Mouse (Mus musculus) hindbrain, postnatal 0 days (tissue): ENCODE data around the gene Popdc3. TPM values are rescaled to one million over a fixed set of nuclear protein-coding genes. Genes with fewer than 3 reads are reported as not detected.

Experiments
- ATAC-seq: fragments of 200-750 bp; cut with Nextera tagmentation; 2 replicates; pipeline ENCODE4 v1.8.0; 2017; ENCODE audit warnings: mild to moderate bottlenecking, moderate TSS enrichment, moderate library complexity
- DNase-seq: peaks from one replicate; pipeline ENCODE4 v3.0.0-alpha.2; 2015; ENCODE audit warnings: low spot score
- H3K27ac ChIP-seq: fragments of 300-500 bp; sonication (generic); 2 replicates; pipeline ENCODE4 v1.5.1; 2014; ENCODE audit warnings: mild to moderate bottlenecking
- H3K27me3 ChIP-seq: fragments of 300-500 bp; sonication (generic); 2 replicates; pipeline ENCODE4 v1.6.1; 2014; ENCODE audit warnings: low read length, mixed read lengths; ENCODE audit not compliant: insufficient read depth
- H3K36me3 ChIP-seq: fragments of 300-500 bp; sonication (generic); 2 replicates; pipeline ENCODE4 v1.6.1; 2014; ENCODE audit warnings: low read length, mixed read lengths; ENCODE audit not compliant: insufficient read depth
- H3K4me1 ChIP-seq: fragments of 300-500 bp; sonication (generic); 2 replicates; pipeline ENCODE4 v1.6.1; 2014; ENCODE audit warnings: antibody characterized with exemption, low read length, mixed read lengths; ENCODE audit not compliant: insufficient read depth
- H3K4me2 ChIP-seq: fragments of 300-500 bp; sonication (generic); 2 replicates; pipeline ENCODE4 v1.6.1; 2014; ENCODE audit warnings: low read depth, mild to moderate bottlenecking, low read length, moderate library complexity, mixed read lengths
- H3K4me3 ChIP-seq: fragments of 300-500 bp; sonication (generic); 2 replicates; pipeline ENCODE4 v1.5.1; 2014; ENCODE audit warnings: low read length
- H3K9ac ChIP-seq: fragments of 300-500 bp; sonication (generic); replicated peaks from 2 replicates; pipeline ENCODE4 v1.6.1; 2014; ENCODE audit warnings: mild to moderate bottlenecking, low read length, moderate library complexity, mixed read lengths
- H3K9me3 ChIP-seq: fragments of 300-500 bp; sonication (generic); 2 replicates; pipeline ENCODE4 v1.6.1; 2016; ENCODE audit warnings: low read length, mixed read lengths
- CTCF ChIP-seq: IDR thresholded peaks from 2 replicates; pipeline ENCODE4 v1.5.1; 2016; ENCODE audit warnings: antibody characterized with exemption, control low read depth, low read depth
- WGBS: fragments of 180-500 bp; shearing (Covaris S2); extraction: QIAGEN DNeasy Blood & Tissue Kit; methylation state at CpG from one replicate; pipeline ENCODE4 v1.1.7; 2014; 5-methylcytosine and 5-hydroxymethylcytosine counted together
- polyA plus RNA-seq: library from polyadenylated mRNA; unstranded; fragments of >200 nt; fragmentation: Nextera tagmentation; extraction: Ambion mirVana; gene quantifications from 2 replicates; pipeline ENCODE4 v1.2.1, GENCODE M21; 2015
- total RNA-seq: library from RNA; depleted of rRNA; stranded (reverse); fragments of >200 nt; gene quantifications from 2 replicates; pipeline ENCODE4 v1.2.3, GENCODE M21; 2014

The Popdc3 gene
- total and polyA plus RNA-seq, 2 experiments from 2014 or later: 2.0 to 2.7 TPM

DNA sequence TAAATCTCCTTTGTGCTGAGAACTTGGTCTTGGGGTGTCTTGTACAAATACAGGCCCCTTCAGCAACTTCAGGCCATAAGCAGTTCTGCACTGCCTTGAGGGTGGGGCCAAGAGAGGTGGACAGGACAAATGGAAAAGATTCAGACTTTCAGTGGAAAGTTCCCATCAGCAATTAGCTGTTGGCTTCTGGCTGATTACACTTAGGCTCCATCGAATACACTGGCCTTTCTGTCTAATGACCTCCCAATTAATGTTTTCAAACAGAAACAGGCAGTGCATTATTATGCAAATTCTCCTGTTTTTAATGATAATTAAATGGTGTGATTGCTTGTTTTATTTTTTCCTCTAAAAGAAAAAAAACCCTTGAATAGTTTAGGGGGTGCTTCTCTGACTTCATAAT lies 146.3 kb downstream of the Popdc3 start:
- Histone ChIP-seq H3K9me3 (no peaks in the 10 kb centered on the region), H3K36me3 (no peaks in the 10 kb centered on the region), H3K27me3 (no peaks in the 10 kb centered on the region), H3K4me1 (no peaks in the 10 kb centered on the region), H3K4me2 (no peak overlapping the region), H3K4me3 (no peak overlapping the region), H3K27ac (no peak overlapping the region), H3K9ac (no peak overlapping the region)
- DNase-seq (no peak), ATAC-seq (no peak)
- TF ChIP-seq CTCF: no peak
- WGBS: 27% methylated on average over 1 of the region's 1 CpGs

DNA sequence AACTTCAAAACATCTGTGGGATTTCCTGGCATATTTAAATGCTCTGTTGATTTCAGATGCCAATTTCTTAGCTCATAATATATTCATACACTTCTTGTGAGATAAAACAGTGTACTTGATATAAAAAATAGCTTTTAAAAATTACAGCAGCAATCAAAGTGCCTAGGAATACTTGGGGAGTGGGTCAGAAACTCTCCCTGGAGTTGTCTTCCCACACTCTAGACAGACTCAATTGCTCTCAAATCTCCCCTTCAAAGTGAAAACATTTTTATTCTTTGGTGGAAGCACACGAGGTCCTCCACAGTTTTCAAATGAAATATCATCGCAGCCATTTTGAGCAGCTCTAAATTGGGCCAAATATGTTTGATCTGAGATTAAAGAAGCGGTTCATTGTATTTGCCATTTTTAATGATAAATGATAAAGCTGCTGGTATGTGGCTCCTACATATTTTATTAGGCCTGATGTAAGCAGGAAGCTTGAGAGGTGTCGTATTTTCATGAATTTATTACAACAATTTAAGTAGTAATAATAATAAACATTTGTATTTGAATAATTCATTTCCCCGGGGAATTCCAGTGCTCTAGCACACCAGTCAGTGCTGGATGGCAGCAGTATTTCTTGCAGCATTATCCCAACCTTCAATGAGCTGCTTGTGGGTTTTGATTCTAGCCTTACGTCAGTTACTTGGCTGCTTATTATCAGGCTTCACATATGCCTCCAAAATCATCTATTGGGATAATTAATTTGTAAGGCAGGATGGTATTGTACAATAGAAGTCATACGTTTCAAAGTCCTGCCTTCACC lies 150.5 kb downstream of the Popdc3 start:
- Histone ChIP-seq H3K4me1 (no peaks in the 10 kb centered on the region), H3K36me3 (no peaks in the 10 kb centered on the region), H3K9ac (no peak overlapping the region), H3K4me3 (no peak overlapping the region), H3K27me3 (no peaks in the 10 kb centered on the region), H3K4me2 (no peak overlapping the region), H3K9me3 (no peaks in the 10 kb centered on the region), H3K27ac (no peak overlapping the region)
- 74% methylated on average over 7 of the region's 7 CpGs for WGBS
- ATAC-seq: 0 out of 2 replicates have a peak, but pooled peaks have one; percentile 38
- no peak for TF ChIP-seq CTCF
- DNase-seq: no peak

DNA sequence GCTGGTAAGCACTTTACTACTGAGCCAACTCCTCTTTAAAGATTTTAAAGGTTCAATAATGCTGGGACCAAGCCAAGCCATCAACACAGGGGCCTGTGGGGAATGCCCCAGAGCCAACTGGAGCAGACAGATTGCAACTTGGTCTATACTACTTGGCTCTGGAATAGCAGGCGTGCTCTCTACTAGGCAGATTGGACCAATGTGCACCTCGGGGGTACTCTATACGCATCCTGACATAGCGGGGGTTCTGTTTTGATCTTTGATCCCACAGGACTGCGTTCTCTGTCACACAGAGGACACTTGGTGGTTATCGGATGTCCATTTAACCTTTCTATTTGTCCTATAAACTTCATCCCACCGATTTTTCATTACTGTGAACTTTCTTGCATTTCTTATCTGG lies 157.0 kb downstream of the Popdc3 start:
- Histone ChIP-seq H3K9me3 (no peaks in the 10 kb centered on the region), H3K27ac (no peak overlapping the region), H3K4me1 (no peaks in the 10 kb centered on the region), H3K36me3 (no peaks in the 10 kb centered on the region), H3K27me3 (0 out of 2 replicates have a peak, but pooled peaks cover 6% of the 10 kb centered on the region), H3K4me2 (peak overlapping the region; percentile 83), H3K4me3 (peak overlapping the region; percentile 63), H3K9ac (no peak overlapping the region; the same call in 1 of the 2 replicates)
- WGBS: 27% methylated on average over 7 of the region's 7 CpGs
- DNase-seq (no peak), ATAC-seq (peak; percentile 48; the same call in 1 of the 2 replicates)
- TF ChIP-seq CTCF: no peak

DNA sequence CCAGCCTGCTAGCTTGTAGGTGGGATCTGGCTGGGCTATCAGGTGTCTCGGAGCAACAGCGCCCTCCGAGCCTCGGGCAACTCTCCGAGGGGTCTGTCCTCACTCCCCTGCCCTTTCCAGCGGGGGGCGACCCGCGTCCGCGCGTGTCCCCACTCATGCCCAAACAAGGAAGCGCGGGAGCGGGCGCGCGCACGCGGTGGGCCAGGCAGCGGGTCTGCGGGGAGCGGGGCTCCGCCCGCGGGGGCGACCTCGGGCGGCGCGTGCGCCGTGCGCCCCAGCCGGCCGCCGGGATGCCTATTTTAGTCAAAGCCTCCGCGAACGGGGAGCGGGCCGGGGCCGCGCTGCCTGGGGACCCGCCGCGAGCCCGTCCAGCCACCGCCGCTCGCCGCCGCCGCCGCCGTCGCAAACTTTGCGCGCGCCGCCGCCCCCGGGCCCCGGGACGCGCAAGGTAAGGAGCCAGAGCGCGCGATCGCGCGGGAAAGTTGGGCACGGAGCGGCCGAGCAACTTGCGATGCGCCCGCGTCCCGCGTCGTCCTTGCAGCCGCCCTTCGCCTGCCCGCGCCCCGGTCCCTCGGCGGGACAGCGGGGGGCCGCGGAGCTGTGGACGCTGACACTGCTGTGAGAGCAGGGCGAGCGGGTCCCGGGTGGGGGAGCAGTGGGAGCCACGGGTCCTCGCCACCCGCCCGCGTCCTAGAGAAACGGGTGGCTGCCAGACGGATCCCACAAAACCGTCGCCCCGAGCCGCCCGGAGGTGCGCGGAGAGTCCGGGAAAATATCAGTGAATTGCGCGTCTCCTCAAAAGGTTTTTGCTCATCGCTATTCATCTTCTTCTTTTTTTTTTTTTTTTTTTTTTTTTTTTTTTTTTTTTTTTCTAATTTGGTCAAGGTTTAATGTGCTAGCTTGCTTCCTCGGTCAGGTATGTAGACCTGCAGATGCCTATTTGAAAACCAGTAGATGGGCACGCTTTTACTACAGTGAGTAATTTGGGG lies 157.8 kb downstream of the Popdc3 start, which contains the start of gene Bves:
Gene Bves, plus strand, starts transcription at position 339 of the 989 bp plus-strand sequence.
- no peak within 1 kb of the TSS for H3K27ac ChIP-seq
- 3% methylated on average over 112 of the region's 116 CpGs for WGBS
- no peaks in the 10 kb centered on the region for H3K36me3 ChIP-seq
- peak within 1 kb of the TSS; percentile 83 for H3K4me2 ChIP-seq
- no peaks in the 10 kb centered on the region for H3K9me3 ChIP-seq
- H3K4me1 ChIP-seq: no peaks in the 10 kb centered on the region
- ATAC-seq (peak; percentile 74), DNase-seq (peak; percentile 67)
- H3K4me3 ChIP-seq: peak within 1 kb of the TSS; percentile 63
- TF ChIP-seq CTCF: peak; percentile 28; the same call in 1 of the 2 replicates
- H3K27me3 ChIP-seq: 0 out of 2 replicates have a peak, but pooled peaks cover 6% of the 10 kb centered on the region
- H3K9ac ChIP-seq: peak within 1 kb of the TSS; percentile 49

DNA sequence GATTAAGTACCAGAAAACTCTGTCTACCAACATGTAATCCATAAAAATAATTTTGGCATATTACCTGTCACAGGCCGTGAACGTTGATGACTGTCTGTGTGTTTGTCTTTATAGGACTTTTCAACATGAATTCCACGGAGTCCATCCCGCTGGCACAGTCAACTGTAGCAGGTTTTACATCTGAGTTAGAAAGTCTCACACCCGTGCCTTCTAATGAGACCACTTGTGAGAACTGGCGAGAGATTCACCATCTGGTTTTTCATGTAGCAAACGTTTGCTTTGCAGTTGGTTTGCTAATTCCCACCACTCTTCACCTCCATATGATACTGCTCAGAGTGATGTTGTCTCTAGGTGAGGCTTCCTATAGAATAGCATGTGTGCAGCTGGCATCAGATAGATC lies 161.2 kb downstream of the Popdc3 start:
- H3K36me3 ChIP-seq: no peaks in the 10 kb centered on the region
- no peak for TF ChIP-seq CTCF
- DNase-seq (no peak), ATAC-seq (no peak)
- no peaks in the 10 kb centered on the region for H3K9me3 ChIP-seq
- 0 out of 2 replicates have a peak, but pooled peaks cover 6% of the 10 kb centered on the region for H3K27me3 ChIP-seq
- no peak overlapping the region for H3K4me2 ChIP-seq
- 67% methylated on average over 7 of the region's 7 CpGs for WGBS
- H3K9ac ChIP-seq: no peak overlapping the region
- no peaks in the 10 kb centered on the region for H3K4me1 ChIP-seq
- H3K4me3 ChIP-seq: no peak overlapping the region
- no peak overlapping the region for H3K27ac ChIP-seq

DNA sequence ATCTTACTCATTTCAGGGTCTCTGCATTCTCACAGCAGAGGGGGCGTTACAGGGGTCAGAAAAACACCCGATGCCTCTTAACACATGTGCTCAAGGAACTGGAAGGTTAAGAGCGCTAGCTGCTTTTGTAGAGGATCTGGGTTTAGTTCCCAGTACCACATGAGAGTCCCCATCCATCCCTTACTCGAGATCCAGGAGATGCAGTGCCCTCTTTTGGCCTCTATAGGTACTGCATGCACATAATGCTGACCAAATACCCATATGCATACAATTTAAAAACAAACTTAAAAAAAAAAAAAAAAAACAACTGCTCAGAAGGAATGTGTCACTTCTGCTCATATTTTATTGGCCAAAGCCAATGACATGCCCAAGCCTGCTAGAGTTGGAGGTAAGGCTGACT lies 166.5 kb downstream of the Popdc3 start:
- Histone ChIP-seq H3K4me2 (no peak overlapping the region), H3K27me3 (no peaks in the 10 kb centered on the region), H3K4me1 (no peaks in the 10 kb centered on the region), H3K9me3 (no peaks in the 10 kb centered on the region), H3K36me3 (no peaks in the 10 kb centered on the region), H3K27ac (no peak overlapping the region), H3K4me3 (no peak overlapping the region), H3K9ac (no peak overlapping the region)
- peak; percentile 14; the same call in 1 of the 2 replicates for TF ChIP-seq CTCF
- ATAC-seq (no peak), DNase-seq (no peak)
- WGBS: 90% methylated on average over 4 of the region's 4 CpGs
